Mouse (Mus musculus): Measurements from ENCODE around the gene Siae.

Gene Siae

DNA sequence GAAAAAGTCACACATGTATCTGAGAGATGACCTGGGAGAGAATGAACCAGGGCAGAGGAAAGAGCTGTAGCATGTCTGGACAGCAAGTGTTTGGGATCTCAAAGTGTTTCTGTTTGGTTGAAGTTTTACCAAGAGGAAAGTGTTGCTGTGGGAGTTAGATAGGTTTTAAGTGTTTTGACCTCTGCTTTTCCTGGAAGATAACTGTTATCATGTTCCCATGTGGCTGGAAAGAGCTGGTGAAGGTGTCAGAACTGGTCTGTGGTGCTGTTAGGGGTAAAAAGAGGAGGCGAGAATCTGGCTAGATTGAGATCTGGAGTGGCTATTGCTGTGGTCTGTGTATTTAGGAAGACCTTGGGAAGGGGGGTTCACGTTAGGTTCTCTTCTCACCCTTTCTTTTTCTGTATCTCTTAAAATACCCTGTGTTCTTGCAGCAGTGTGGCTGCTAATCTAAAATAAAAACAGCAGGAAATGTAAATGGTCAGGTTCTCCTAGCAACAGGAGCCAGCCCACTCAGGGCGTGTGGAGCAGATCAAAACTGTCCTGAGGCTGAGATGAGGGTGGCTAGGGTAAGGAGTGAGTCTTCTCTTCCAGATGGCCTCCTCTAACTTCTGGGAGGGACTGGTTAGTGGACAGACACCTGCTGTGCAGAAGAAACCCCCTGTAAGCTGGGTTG lies 16.8 kb downstream of the Siae start:
- no peak for DNase-seq

DNA sequence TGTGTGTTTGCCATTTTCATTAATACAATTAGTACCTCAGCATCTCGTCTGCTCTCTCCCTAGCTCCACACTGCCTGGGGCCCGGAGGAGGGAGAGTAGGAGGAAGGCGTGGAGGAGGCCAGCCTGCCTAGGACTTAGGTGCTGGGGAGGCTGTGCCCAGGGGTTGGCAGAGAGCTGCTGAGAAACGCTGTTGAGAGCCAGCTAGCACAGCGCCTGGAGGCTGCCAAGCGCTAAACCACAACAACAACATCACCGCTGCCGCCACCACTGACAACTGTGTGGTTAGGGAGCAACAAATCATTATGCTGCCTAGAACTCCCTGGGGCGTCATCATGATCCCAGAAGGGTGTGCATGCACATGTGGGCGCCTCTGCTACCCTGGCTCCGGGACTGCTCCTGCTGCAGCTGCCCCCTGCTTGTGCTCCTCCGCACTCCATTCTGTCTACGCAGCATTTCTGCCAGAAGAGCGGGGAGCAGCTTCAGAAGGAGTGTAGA lies 21.0 kb downstream of the Siae start:
- peak in 1 of 2 experiments; percentile 24 for DNase-seq

DNA sequence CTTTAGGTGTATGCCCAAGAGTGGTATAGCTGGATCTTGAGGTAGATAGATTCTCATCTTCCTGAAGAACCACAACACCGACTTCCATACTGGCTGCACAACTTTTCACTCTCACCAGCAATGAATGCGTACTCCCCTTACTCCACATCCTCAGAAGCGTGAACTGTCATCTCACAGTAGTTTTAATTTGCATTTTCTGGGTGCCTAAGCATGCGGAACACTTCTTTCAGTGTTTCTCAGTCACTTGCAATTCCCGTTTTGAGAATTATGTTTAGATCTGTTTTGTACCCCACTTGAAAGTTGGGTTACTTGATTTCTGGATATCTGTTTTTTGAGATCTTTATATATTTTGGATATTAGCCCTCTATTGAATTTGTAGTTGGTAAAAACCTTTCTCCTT lies 28.1 kb downstream of the Siae start:
- no peak for DNase-seq

DNA sequence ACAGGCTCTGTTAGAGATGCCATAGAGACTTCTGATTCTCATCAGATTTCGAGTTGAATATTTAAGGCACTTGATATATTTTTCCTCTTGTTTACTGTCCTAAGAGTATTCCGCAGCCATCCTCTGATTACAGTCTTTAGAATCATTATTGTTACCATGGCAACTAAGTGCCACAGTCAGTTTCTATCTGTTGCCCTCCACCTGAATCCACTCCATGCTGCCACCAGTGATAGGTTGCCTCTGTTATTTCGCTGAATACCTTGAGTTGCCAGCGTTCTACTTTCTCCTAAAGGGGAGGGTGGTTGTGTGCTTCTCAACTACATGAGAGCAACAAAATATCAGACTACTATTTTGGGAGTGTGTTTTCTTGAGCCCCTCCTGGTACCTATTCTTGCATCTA lies 31.2 kb downstream of the Siae start:
- no peak for DNase-seq

DNA sequence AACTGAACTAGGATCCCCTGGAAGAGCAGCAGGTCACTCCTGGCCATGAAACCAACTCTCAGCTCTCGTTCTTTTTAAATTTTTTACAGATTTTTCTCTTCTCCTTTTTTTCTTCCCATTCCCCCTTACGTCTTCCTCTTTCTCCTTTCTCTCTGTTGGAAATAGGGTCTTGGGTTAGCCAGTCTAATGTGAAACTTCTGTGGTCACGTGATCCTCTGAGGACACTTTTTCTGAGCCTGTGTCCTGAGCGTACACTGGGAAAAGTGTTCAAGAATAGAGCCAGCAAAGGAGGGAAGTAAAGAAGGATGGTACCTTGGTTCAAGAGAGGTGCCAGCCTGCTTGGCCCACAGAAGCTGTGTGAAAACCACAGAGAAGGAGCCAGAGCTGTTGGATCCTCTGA lies 34.9 kb downstream of the Siae start:
- no peak for DNase-seq

DNA sequence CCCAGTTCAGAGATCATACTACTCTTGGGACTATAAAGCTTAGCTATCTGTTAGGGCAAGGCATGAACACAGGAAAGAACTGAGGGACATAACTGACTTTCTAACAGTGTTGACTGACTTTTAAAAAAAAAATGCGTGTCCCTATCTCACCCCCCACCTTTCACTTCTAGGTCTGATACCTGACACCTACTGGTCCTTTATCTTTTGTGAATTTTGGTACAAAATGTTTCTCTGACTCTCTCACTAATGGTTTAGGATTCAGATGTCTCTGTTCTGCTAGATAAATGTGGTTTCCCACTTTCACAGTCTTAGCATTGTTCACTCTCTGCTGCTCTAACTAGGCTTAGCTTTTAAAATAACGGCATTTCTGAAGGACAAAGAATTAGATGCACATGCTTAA lies 36.5 kb downstream of the Siae start:
- no peak for DNase-seq

DNA sequence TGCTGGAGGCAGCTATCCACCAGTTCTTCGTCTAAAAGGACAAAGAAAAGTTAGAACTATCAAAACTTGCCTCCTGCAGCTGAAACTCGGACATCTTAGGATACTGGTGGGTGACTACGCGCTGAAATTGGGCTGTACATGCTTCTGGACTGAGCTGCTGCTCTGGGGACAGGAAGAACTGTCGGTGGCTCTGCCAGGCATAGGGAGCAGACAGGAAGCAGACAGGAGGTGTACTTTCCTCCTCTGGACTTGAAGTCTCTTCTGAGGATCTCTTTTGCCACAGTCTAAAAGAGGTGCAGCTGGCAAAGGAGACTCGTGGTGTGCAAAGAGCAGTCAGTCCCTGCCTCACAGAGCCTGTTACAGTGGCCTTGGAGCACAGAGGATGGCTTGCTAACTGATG lies 37.1 kb downstream of the Siae start:
- DNase-seq: no peak

DNA sequence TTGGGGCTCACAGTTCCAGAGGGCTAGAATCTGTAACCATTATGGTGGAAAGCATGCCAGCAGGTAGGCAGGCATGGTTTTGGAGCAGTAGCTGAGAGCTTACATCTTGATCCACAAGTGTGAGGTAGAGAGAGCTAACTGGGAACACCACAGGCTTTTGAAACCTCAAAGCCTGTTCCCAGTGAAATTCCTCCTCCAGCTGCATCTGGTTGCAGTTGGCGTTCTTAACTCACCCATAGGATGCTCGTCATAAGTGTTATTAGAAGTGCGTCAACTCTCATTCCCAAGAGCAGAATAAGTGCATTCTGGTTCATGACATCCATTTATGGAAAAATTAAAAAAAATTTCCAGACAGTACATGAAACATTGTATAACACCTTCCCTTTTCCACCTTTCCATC lies 38.2 kb downstream of the Siae start:
- no peak for DNase-seq

DNA sequence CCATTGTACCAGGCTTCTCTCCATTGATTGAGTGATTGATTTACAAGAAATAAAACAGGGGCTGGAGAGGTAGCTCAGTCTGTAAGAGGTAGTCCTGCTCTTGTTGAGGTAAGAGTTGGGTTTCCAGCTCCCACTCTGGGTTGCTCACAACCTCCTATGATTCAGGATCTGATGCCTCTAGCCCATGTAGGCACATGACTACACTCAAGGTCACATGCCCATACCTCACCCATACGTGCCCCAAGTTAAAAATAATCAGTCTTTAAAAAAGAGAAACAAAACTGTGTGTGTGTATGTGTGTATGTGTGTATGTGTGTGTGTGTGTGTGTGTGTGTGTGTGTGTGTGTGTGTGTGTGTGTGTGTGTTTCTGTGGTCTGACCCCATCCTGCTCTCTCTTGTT lies 40.1 kb downstream of the Siae start:
- DNase-seq: no peak

DNA sequence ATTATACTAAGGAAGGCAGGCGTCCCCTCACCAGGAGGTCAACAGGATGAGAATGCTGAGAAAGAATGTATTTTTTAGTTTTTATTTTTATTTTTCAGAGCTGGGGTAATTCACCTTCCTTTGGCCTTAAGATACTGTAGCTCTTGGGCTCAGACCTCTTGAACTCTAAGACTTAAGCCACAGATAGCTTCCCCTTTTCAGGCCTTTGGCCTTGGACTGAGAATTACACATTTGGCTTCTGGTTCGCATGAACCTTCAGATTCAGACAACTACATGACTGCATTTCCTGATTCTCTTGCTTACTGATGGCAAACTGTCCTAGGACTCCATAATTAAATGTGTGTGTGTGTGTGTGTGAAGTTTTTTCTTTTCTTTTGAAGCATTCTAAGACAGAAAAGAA lies 43.1 kb downstream of the Siae start:
- DNase-seq: no peak

DNA sequence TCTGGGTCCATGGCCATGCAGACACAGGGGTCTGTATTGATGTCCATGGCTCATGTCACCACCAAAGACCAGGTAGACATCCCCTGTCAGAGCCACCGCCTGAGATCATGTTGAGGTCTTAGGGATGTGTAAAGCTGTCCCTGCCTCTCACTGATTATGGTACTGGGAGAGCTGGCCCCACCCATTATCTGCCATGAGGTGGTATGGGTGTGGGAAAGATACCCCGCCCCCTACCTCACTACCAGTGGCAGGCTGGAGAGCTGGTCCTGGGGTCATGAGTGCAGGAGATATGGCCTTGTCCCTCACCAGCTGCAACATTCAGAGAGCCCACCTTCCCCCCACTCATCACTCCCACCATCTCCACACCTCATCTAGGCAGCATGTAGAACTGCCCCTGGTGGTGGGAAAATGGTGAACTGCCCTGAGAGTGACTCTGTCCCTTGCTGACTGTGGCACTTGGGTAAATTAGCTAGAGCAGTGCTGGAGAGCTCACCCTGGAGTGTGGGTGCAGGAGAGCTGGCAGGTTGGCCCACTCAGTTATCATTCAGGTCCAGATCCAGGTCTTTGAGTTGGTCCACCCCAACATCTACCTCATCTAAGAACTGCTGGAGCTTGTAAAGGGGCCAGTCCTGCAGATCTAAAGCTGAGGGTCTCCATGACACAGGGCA lies 45.2 kb downstream of the Siae start:
- no peak for DNase-seq

DNA sequence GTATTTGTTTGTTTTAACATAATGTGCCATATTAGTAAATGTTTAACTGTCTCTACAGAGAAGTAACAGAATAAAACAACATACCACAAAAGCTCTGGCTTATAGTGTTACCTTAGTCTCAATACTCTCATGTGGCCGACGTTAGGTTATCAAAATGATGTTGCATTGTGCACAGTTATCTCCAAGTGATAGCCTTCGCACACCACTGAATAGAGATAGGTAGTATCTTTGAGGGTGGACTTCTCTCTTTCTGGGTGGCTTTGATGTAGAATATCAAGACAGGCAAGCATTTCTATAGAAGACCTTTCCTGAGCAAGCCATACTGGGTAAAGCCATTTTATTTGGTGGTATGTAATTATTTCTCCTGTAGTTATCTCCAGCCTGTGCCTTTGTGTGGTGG lies 49.6 kb downstream of the Siae start:
- no peak for DNase-seq

DNA sequence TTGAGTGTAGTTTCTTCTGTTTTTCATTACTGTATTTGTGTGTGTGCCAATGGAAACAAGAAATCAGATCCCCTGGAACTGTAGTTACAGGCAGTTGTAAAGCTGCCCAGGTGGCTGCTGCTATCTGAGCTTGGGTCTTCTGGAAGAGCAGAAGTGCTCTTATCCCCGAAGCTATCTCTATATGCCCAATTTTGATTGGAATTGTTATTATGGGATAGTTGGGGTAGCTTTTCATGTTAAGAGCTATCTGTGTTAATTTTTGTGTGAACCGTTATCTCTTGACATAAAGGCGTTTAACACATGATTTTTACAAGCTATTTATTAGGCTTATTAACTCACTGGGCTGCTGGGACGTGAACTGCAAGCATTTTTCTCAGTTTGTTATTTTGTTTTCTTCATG lies 54.1 kb downstream of the Siae start:
- no peak for DNase-seq

DNA sequence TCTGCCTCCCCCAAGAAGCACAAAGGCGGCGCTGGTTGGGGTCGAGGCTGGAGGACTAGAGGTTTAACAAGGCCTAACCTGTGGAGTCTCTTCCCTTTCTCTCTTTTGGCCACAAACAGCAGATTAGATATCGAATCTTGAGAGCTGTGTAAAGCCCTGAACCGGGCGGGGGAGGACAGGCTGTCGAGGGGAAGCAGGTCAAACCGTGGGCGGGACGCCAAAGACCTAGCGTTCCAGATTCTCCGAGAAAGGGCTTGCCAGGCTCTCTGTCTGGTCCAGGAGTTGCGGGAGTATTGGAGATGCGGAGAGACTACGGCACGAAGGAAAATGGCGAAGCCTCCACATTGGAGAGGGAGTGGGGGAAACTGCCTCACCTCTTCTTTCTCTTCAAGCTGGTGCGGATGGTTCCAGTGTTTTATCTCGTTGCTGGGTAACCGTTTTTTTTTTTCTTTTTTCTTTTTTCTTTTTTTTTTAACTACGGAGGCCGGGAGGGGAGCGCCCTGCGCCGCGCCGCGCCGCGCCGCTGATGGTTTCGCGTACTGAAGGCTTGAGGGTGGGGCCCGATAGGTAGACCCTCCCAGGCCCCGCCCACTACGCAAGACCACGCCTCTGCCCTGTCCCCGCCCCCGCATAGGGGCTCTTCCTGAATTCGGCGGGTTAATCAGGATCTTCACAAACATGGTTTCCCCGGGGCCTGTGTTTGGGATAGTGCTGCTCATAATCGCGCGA lies 57.8 kb downstream of the Siae start, which contains the start of gene Spa17:
Spa17 (minus strand) TSS at position 541 of the 729 bp plus-strand sequence.
- peak; percentile 94 to 96 for DNase-seq

DNA sequence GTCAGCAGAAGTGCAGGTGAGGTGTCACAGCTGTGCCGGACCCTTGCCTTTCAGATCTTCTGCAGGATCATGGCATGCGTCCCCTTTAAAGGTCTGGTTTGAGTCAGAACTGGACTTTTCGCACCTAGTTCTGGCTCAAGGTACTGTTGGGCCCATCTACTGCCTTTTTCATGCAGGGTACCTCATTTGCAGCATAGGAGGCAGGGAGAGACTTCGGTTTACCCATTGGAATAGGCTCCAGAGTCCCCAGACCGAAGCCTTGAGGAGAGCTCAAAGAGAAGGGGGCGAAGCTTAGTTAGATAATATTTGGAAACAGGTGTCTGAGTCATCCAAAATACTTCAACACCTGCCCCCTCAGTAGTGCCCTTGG lies 58.4 kb downstream of the Siae start:
- no peak for DNase-seq

DNA sequence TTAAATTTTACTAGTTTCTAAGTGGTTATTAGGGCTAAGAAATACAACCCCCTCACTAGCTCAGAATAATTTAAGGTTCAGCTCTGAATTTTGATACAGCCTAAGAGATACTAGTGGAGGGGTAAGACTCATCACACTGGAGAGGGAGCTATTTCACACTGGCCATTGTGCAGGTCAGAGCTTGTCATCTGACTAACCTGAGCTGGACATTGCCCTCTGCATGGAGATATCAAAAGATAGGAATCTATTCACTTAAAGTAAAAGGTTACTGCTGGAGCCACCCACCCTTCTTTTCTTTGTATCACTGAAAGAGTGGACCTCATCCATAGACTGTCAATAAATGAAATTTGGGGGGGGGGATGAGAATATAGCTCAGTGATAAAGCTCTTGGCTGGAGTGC lies 58.8 kb downstream of the Siae start:
- DNase-seq: no peak

DNA sequence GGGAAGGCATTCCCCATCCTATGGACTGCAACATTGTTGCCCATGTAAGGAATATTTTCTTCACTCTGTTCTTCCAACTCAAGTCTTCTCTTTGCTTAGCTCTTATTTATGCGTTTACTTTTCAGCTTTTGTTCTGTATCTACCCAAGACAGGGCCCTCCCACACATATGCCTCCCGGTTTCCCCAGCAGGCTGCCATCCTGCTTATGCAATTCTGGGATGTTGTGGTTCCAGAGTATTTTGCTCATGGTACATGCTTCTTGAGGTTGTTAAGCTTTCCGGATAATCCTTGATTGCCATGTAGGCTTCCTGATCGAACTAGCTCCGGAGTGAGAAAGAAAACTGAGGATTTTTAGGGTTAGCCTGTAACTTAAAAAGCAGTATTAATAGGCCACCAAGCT lies 59.7 kb downstream of the Siae start:
- no peak for DNase-seq

DNA sequence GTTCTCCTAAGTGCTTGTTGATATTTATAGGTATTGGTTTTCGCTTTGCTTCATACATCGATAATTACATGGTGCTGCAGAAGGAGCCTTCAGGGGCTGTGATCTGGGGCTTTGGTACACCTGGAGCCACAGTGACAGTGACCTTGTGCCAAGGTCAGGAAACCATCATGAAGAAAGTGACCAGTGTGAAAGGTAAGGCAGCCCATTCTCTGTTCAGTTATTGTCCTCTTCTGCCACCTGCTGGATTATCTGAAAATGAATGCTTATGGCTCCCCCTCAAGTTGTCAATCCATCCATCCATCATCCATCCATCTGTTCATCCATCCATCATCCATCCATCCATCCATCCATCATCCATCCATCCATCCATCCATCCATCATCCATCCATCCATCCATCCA lies 61.3 kb downstream of the Siae start:
- DNase-seq: peak; percentile 60 to 80

DNA sequence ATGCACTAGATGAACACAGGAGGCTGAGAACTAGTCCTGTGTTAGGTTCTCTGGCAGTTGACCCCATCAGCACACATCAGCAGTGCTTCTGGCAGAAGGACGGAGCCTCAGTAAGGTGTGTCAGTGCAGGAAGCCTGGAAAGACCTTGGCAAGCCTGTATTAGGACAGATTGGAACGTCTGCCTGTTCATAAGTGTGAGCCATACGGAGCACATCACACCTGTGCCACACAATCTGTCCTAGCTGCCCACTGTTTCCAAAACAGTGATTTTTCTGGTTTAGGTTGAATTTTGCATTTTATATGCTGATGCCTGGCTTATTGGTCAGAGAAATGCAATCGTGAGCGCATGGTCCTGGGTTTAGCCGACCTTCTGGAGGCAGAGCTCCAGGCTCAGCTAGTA lies 65.8 kb downstream of the Siae start:
- peak; percentile 59 to 66 for DNase-seq

DNA sequence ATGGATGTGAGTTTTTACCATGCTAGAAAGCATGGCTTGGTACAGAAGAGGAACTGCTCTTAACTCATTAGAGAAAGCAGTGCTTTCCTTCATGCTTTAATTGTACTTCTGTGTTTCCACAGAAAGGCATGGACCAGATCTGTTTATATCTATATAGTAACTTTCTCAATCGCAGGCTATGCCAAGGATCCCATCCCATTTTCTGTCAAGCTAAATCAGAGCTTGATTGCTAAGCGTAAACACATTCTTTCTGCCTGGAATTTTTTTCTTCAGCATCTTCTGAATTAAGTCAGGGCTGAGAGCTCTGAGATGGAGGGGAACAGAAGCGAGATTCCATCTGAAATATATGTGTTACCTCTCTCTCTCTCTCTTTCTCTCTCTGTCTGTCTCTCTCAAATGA lies 68.5 kb downstream of the Siae start:
- no peak for DNase-seq

DNA sequence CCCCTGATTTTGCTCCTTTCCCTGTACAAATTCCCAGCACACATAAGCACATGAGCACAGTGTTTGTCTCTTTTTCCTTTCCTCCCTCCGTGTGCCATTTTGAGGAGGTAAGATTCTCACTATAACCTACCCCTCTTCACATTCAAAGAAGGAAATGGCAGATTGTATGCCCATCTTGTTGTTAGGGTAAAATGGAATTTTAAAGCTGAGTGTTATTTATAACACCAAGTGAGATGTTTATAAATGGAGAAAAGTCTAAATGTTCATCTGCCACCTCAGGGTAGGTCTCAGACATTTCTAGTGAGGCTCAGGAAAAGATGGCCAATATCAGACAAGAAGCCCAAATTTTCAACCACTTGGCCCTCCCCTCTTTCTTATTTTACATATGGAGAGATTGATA lies 69.0 kb downstream of the Siae start:
- no peak for DNase-seq

DNA sequence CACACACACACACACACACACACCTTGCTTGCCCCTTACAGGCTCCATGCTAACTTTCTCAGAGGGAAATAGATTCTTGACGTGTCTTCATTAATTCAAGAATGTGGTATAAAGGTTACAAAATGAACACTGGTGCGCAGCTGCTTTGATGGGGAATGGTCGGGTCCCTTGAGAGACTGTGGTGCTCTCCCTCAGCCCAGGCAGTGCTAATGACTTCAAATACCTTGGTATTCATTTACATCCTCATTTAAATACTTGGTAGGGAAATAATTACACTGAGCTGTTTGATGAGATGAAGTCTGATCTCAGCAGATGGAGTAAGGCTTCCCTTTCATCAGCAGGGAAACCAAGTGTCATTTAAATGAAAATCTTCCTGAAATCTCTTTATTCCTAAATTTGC lies 69.6 kb downstream of the Siae start:
- no peak for DNase-seq

DNA sequence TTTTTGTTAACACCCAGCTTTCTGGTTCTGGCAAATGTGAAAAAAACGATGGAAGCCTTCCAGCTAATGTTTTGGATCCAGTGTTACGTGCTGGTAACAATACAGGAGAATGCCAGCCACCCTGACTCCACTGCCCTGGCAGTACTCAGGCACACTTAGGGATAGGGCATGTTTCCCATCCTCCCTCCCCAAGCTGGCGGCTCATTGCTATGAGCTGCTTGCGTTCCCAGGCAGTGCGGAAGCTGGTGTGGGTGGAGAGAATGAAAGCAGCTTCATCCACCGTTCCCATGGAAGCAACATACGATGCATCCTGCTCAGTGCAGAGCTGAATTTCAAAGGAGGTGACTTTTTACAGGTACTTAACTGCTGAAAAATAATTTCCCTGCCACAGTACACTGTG lies 70.1 kb downstream of the Siae start:
- DNase-seq: peak; percentile 71 to 75

DNA sequence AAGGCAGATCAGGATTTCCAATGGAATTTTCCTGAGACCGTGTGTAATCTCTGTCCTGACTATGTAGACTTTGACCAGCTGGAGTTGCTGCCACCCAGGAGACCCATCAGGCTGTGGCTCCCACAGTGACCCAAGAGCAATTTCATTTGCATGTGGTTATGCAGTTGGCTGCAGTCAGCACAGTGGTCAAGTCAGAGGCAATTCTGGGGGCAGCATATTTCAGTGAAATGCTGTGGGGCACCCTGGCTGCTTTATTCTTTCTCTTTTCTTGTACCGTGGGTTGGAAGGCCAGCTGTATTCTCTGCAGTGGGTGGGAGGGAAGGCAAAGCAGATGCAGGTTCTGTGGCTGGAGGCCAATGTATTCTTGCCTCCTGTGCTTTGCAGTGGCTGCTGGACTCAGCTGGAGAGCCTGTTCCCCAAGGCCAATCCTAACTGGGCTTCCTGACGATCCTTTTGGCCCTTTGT lies 70.6 kb downstream of the Siae start:
- DNase-seq: peak; percentile 28 to 36

Measured in cerebellum, postnatal 10 days (tissue).